Mouse (Mus musculus): ENCODE results near the gene Slc1a4.

Gene Slc1a4

GRCm38 (mm10) chr11:20324006-20324405, 8.5 kb downstream of the Slc1a4 start:
- no peak for DNase-seq

- no peak for DNase-seq
Observed at GRCm38 (mm10) chr11:20322366-20322765, 10.1 kb downstream of the Slc1a4 start.

GRCm38 (mm10) chr11:20320661-20321060, 11.9 kb downstream of the Slc1a4 start:
- DNase-seq = no peak

GRCm38 (mm10) chr11:20318659-20319454, 13.7 kb downstream of the Slc1a4 start:
- no peak for DNase-seq

GRCm38 (mm10) chr11:20313576-20313975, 18.9 kb downstream of the Slc1a4 start:
- DNase-seq = no peak

- no peak for DNase-seq
Observed at GRCm38 (mm10) chr11:20309044-20309443, 23.5 kb downstream of the Slc1a4 start.

GRCm38 (mm10) chr11:20307409-20307808, 25.1 kb downstream of the Slc1a4 start:
- no peak for DNase-seq

- DNase-seq = no peak
Observed at GRCm38 (mm10) chr11:20305641-20306040, 26.9 kb downstream of the Slc1a4 start.

- peak; percentile 52 for DNase-seq
Observed at GRCm38 (mm10) chr11:20304341-20304740, 28.2 kb downstream of the Slc1a4 start.

GRCm38 (mm10) chr11:20301332-20301731, 31.2 kb downstream of the Slc1a4 start:
- no peak for DNase-seq

GRCm38 (mm10) chr11:20300850-20301249, 31.7 kb downstream of the Slc1a4 start:
- DNase-seq = no peak

- DNase-seq = no peak
Observed at GRCm38 (mm10) chr11:20299900-20300299, 32.6 kb downstream of the Slc1a4 start.

- DNase-seq = no peak
Observed at GRCm38 (mm10) chr11:20284463-20284862, 48.0 kb downstream of the Slc1a4 start.

GRCm38 (mm10) chr11:20282601-20283219, 49.8 kb downstream of the Slc1a4 start:
- DNase-seq = no peak

- DNase-seq = no peak
Observed at GRCm38 (mm10) chr11:20280982-20281381, 51.5 kb downstream of the Slc1a4 start.

- no peak for DNase-seq
Observed at GRCm38 (mm10) chr11:20278702-20279101, 53.8 kb downstream of the Slc1a4 start.

GRCm38 (mm10) chr11:20277106-20277505, 55.4 kb downstream of the Slc1a4 start:
- no peak for DNase-seq

GRCm38 (mm10) chr11:20275974-20276373, 56.5 kb downstream of the Slc1a4 start:
- no peak for DNase-seq

- DNase-seq = no peak
Observed at GRCm38 (mm10) chr11:20269885-20270284, 62.6 kb downstream of the Slc1a4 start.

- DNase-seq = no peak
Observed at GRCm38 (mm10) chr11:20262628-20263380, 69.7 kb downstream of the Slc1a4 start.

GRCm38 (mm10) chr11:20254791-20255190, 77.7 kb downstream of the Slc1a4 start:
- no peak for DNase-seq

- no peak for DNase-seq
Observed at GRCm38 (mm10) chr11:20253088-20253487, 79.4 kb downstream of the Slc1a4 start.
